Mouse (Mus musculus) B cell, adult 2 months (primary cell): ENCODE data around the gene Hamp.

ENCODE experiments used
- DNase-seq, 2 experiments: peaks; one replicate each; pipeline ENCODE4 v3.0.0; 2022

Gene Hamp

GRCm38 (mm10) chr7:30904042-30904441 is 39.8 kb downstream of the Hamp start:
- peak; percentile 72 to 73 for DNase-seq

GRCm38 (mm10) chr7:30895217-30895616 is 48.6 kb downstream of the Hamp start:
- no peak for DNase-seq

DNA sequence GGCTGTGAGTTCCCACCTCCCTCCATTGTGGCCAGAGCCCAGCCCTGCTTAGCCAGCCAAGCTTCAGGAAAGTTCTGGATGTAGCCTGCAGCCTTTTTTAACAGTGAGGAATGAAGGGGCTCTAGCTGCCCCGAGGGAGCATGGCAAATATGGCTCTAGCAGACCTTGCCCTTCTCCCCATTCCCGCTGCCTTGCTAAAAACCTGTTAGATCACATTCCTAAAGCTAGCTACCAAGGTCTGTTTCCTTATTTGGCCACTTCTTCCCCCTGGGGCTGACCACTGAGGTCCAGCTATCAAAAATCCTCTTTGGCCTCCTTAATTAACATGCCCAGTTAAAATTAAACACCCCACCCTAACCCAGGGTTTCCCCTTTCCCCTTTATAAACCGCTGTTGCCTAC is 51.3 kb downstream of the Hamp start:
- no peak for DNase-seq
